Mouse (Mus musculus) thymus, adult 2 months (tissue): ENCODE data around the gene Mov10l1. TPM values are rescaled to one million over a fixed set of nuclear protein-coding genes. Genes with fewer than 3 reads are reported as not detected.

Source experiments
- DNase-seq: peaks from one replicate; pipeline ENCODE4 v3.0.0; 2021
- H3K27ac ChIP-seq: fragments of 200-500 bp; 2 replicates; pipeline ENCODE4 v1.5.1; 2012; ENCODE audit warnings: low read length, control low read depth; ENCODE audit not compliant: control insufficient read depth, insufficient read depth
- H3K27me3 ChIP-seq: fragments of 200-500 bp; 2 replicates; pipeline ENCODE4 v1.6.1; 2012; ENCODE audit warnings: mild to moderate bottlenecking, low read length, moderate library complexity, mixed read lengths; ENCODE audit not compliant: control insufficient read depth, insufficient read depth
- H3K36me3 ChIP-seq: fragments of 200-500 bp; 2 replicates; pipeline ENCODE4 v1.6.1; 2012; ENCODE audit warnings: mild to moderate bottlenecking, low read length, moderate library complexity; ENCODE audit not compliant: control insufficient read depth, insufficient read depth
- H3K4me1 ChIP-seq: fragments of 200-500 bp; replicated peaks from 2 replicates; pipeline ENCODE4 v1.6.1; 2012; ENCODE audit warnings: low read length; ENCODE audit not compliant: control insufficient read depth, insufficient read depth
- H3K4me3 ChIP-seq: fragments of 200-500 bp; 2 replicates; pipeline ENCODE4 v1.5.1; 2012; ENCODE audit warnings: mild to moderate bottlenecking, low read length, control low read depth, moderate library complexity; ENCODE audit not compliant: control insufficient read depth, insufficient read depth
- CTCF ChIP-seq: fragments of 200-500 bp; IDR thresholded peaks from 2 replicates; pipeline ENCODE4 v1.5.1; 2012; ENCODE audit warnings: mild to moderate bottlenecking, control low read depth, low read length, moderate library complexity, borderline replicate concordance; ENCODE audit not compliant: control insufficient read depth, poor library complexity, insufficient read depth; ENCODE audit errors: extremely low read depth
- POLR2A ChIP-seq: fragments of 200-500 bp; IDR thresholded peaks from 2 replicates; pipeline ENCODE4 v1.6.1; 2012; ENCODE audit warnings: mild to moderate bottlenecking, low read length, control low read depth, moderate library complexity; ENCODE audit not compliant: control insufficient read depth, poor library complexity, insufficient read depth; ENCODE audit errors: extremely low read depth
- WGBS: fragments of 180-500 bp; shearing (Covaris S2); methylation state at CpG from one replicate; pipeline ENCODE4 v1.1.7; 2018; 5-methylcytosine and 5-hydroxymethylcytosine counted together
- polyA plus RNA-seq: library from polyadenylated mRNA; depleted of rRNA; stranded (reverse); fragments of >200 nt; gene quantifications from 2 replicates; pipeline ENCODE4 v1.2.3, GENCODE M21; 2012

The Mov10l1 gene
- polyA plus RNA-seq, 1 experiment, result 2.2 TPM

DNA sequence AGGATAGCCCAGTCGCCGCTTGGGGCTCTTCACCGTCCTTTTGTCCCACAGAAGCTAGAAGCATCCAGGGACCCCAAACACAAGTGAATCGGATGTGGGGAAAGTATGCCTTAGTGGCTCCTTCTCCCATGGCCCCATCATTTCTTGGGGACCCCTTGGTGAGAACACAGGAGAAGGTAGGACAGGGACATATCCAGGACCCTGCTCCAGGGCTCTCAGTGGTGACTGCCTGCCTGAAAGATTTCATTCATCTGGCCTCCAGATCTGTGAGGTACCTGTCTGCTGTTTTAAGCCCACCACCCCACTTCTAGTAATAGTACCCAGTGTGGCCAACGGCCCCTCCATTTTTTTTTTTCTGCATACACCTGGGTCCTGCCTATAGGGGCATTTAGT lies 79.8 kb downstream of the Mov10l1 start:
- H3K27me3 ChIP-seq, result peaks cover 8% of the 10 kb centered on the region; the same call in 1 of the 2 replicates
- TF ChIP-seq CTCF (no peak), POLR2A (no peak)
- H3K36me3 ChIP-seq, result no peaks in the 10 kb centered on the region
- H3K27ac ChIP-seq, result no peak overlapping the region
- no peak for DNase-seq
- no peak overlapping the region for H3K4me3 ChIP-seq
- WGBS, result 94% methylated on average over 5 of the region's 5 CpGs
- H3K4me1 ChIP-seq, result peaks cover 4% of the 10 kb centered on the region; the same call in 1 of the 2 replicates

DNA sequence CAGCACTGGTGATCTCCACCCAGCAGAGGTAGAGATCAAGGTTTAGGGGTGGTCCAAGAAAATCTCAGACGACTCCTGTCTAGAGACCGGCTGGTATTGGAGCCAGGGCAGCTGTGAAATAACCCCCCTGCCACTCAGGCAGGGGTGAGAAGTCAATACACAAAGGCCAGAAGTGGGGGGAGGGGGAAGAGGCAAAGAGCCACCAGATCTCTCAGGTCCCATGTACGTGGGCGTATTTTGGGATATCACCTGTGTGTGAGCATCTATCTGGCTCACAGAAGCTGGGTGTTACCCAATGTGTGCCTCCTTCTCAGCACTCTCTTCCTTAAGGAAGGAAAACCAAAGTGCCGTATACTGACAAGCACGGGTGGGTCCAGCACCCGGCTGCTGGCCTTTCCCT lies 80.3 kb downstream of the Mov10l1 start:
- peaks cover 8% of the 10 kb centered on the region; the same call in 1 of the 2 replicates for H3K27me3 ChIP-seq
- TF ChIP-seq POLR2A (no peak), CTCF (no peak)
- H3K27ac ChIP-seq, result no peak overlapping the region
- no peaks in the 10 kb centered on the region for H3K36me3 ChIP-seq
- peaks cover 4% of the 10 kb centered on the region; the same call in 1 of the 2 replicates for H3K4me1 ChIP-seq
- H3K4me3 ChIP-seq, result no peak overlapping the region
- no peak for DNase-seq
- WGBS, result 93% methylated on average over 7 of the region's 7 CpGs

DNA sequence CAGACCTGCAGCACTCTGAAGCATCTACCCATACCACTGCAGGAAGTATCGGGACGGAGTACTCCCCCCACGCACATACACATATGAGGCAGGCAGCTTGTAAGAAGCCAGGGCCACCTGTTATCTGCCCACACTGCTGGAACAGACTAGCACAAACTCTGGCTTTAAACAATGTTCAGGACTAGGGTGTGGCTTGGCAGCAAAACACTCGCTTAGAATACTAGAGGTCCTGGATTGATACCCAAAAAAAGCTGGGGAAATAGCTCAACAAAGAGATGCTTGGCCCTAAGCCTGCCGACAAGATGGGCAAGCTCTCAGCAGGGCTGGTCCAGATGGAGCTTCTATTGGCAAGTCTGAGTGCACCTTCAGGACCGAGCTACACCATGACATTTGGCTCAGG lies 80.8 kb downstream of the Mov10l1 start:
- TF ChIP-seq POLR2A, result no peak
- no peak for TF ChIP-seq CTCF
- no peaks in the 10 kb centered on the region for H3K36me3 ChIP-seq
- H3K4me1 ChIP-seq, result peaks cover 4% of the 10 kb centered on the region; the same call in 1 of the 2 replicates
- H3K27ac ChIP-seq, result no peak overlapping the region
- peaks cover 8% of the 10 kb centered on the region; the same call in 1 of the 2 replicates for H3K27me3 ChIP-seq
- no peak for DNase-seq
- no peak overlapping the region for H3K4me3 ChIP-seq
- WGBS, result 85% methylated on average over 6 of the region's 6 CpGs

DNA sequence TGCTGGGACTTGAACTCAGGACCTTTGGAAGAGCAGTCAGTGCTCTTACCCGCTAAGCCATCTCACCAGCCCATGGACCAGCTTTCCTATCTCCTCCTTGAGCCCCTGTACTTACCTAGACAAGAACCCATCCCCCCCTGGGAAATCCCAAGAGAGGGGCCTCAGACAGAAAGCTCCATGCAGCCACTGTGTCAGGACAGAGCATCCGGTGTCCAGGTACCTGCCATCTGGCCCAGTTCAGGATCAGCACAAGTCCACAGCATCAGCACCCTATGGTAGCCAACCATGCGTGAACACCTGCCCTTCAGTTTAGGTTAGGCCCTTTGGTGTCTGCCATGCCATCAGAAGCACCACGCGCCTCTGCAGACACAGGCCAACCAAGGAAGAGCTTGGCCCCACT lies 82.2 kb downstream of the Mov10l1 start:
- peaks cover 4% of the 10 kb centered on the region; the same call in 1 of the 2 replicates for H3K4me1 ChIP-seq
- no peak overlapping the region for H3K27ac ChIP-seq
- no peak for TF ChIP-seq CTCF
- no peak for TF ChIP-seq POLR2A
- DNase-seq, result no peak
- WGBS, result 99% methylated on average over 5 of the region's 5 CpGs
- no peak overlapping the region for H3K4me3 ChIP-seq
- H3K27me3 ChIP-seq, result peaks cover 3% of the 10 kb centered on the region; the same call in 1 of the 2 replicates
- no peaks in the 10 kb centered on the region for H3K36me3 ChIP-seq

DNA sequence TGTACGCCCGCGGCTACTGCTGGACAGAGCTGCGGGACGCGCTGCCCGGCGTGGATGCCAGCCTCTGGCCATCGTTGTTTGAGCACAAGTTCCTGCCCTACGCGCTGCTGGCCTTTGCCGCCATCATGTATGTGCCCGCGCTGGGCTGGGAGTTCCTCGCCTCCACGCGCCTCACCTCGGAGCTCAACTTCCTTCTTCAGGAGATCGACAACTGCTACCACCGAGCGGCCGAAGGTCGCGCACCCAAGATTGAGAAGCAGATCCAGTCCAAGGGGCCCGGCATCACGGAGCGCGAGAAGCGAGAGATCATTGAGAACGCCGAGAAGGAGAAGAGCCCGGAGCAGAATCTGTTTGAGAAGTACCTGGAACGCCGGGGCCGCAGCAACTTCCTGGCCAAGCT lies 84.9 kb downstream of the Mov10l1 start:
- no peak overlapping the region for H3K27ac ChIP-seq
- WGBS, result 36% methylated on average over 35 of the region's 35 CpGs
- no peaks in the 10 kb centered on the region for H3K36me3 ChIP-seq
- no peak for DNase-seq
- no peak for TF ChIP-seq CTCF
- no peak for TF ChIP-seq POLR2A
- H3K4me1 ChIP-seq, result no peaks in the 10 kb centered on the region
- no peak overlapping the region for H3K4me3 ChIP-seq
- H3K27me3 ChIP-seq, result no peaks in the 10 kb centered on the region; the same call in 1 of the 2 replicates

DNA sequence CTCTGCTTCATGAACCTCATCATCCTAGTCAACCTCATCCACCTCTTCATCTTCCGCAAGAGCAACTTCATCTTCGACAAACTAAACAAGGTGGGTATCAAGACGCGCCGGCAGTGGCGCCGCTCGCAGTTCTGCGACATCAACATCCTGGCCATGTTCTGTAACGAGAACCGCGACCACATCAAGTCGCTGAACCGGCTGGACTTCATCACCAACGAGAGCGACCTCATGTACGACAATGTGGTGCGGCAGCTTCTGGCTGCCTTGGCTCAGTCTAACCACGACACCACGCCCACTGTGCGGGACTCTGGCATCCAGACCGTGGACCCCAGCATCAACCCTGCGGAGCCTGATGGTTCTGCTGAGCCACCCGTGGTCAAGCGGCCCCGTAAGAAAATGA lies 85.5 kb downstream of the Mov10l1 start:
- H3K4me3 ChIP-seq, result no peak overlapping the region
- H3K27ac ChIP-seq, result no peak overlapping the region
- no peaks in the 10 kb centered on the region for H3K36me3 ChIP-seq
- no peaks in the 10 kb centered on the region; the same call in 1 of the 2 replicates for H3K27me3 ChIP-seq
- WGBS, result 52% methylated on average over 26 of the region's 26 CpGs
- TF ChIP-seq POLR2A (no peak), CTCF (no peak)
- H3K4me1 ChIP-seq, result no peaks in the 10 kb centered on the region
- no peak for DNase-seq

DNA sequence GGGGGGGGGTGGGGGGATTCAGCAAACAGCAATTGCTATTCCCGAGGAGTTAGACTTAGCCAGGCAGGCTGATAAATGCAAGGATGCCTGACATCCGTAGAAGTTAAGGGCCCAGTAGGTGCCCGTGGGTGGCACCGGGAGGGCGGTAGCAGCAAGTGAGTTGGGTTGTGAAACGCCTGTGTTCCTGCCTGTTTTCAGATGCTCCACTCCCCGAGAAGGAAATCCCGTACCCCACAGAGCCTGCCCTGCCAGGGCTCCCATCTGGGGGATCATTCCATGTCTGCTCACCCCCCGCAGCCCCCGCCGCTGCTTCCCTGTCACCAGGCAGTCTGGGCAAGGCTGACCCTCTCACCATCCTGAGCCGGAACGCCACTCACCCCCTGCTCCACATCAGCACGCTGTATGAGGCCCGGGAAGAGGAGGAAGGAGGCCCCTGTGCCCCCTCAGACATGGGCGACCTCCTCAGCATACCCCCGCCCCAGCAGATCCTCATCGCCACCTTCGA lies 86.7 kb downstream of the Mov10l1 start:
- no peak for DNase-seq
- Histone ChIP-seq H3K27ac (no peak overlapping the region), H3K4me1 (no peaks in the 10 kb centered on the region), H3K4me3 (no peak overlapping the region), H3K27me3 (no peaks in the 10 kb centered on the region; the same call in 1 of the 2 replicates), H3K36me3 (no peaks in the 10 kb centered on the region)
- TF ChIP-seq POLR2A (no peak), CTCF (no peak)
- WGBS, result 90% methylated on average over 19 of the region's 19 CpGs
